Mouse (Mus musculus): ENCODE results near the gene Lrrc1.

DNA sequence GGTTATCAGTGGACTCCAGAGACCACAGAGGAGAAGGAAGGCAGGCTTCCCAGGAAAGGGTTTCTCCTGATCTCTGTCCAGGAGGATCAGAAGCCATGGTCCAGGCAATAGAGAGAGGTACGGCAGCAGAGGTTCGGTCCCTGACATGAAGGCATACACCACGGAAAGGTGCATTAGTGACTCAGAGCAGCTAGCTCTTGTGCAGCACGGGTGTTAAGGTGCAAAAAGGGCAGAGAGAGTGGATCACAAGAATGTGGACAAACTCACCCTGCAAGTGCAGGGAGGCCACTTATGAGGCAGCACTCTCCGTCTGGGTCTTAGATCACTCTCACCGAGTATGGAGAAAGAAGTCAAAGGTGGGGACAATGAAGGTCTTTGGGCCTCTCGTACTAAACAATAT, 7.8 kb downstream of the Lrrc1 start:
- TF ChIP-seq CTCF (IDR thresholded peaks at IDR 0.05) (no peak), POLR2A (IDR thresholded peaks at IDR 0.05; ENCODE audit: insufficient read depth, low read depth, low read length) (no peak), EP300 (IDR thresholded peaks at IDR 0.05; ENCODE audit: insufficient read depth, low read depth, low read length) (no peak)

All from heart, adult 2 months (tissue).